24 mouse cellular contexts compared by ENCODE assay signal in genomic region chr11:7552154-7552553, GRCm38 (mm10).
A peak's percentile ranks its signal among the peaks of the same experiment; 100 is the strongest.
DNase-seq lines count a peak whose midpoint lies in the region; ATAC-seq and TF ChIP-seq lines count a peak whose summit lies in the region.
"Had no signal": no experiment of that assay in that cellular context is flagged by ENCODE, and none has a peak within 500 bp of the region (broad histone marks: within the 10 kb centered on the region; RNA-seq: fewer than 3 reads in every experiment).

No protein-coding gene starts in this region.

- TF ChIP-seq CTCF in heart, postnatal 0 days (IDR thresholded peaks at IDR 0.05; ENCODE audit: low read depth): no peak
- no peak for TF ChIP-seq CTCF in stomach, postnatal 0 days (IDR thresholded peaks at IDR 0.05; ENCODE audit: low read depth)

- no peaks in the 10 kb centered on the region for H3K36me3 ChIP-seq in heart, embryonic 10.5 days
- no peaks in the 10 kb centered on the region for H3K36me3 ChIP-seq in heart, postnatal 0 days (replicated peaks; ENCODE audit: control insufficient read depth, insufficient read depth, low read length)
- no peaks in the 10 kb centered on the region for H3K36me3 ChIP-seq in heart, embryonic 12.5 days
- H3K36me3 ChIP-seq in stomach, postnatal 0 days (ENCODE audit: control insufficient read depth, insufficient read depth, low read length): no peaks in the 10 kb centered on the region
- H3K36me3 ChIP-seq: heart, embryonic 15.5 days had no signal

- peak; percentile 90 for DNase-seq in heart, adult 11 months
- no peak for DNase-seq in heart, embryonic 10.5 days (ENCODE audit: low spot score)
- DNase-seq in heart, postnatal 0 days (ENCODE audit: low spot score): no peak
- peak; percentile 10 for DNase-seq in kidney, postnatal 14 days
- DNase-seq in kidney, postnatal 10 days: no peak
- no peak for DNase-seq in stomach, postnatal 0 days (ENCODE audit: low spot score)
- no peak for DNase-seq in cerebellum, postnatal 4 days (ENCODE audit: low spot score in 2 of 2)
- DNase-seq: adrenal gland, adult 8-10 months; adrenal gland, postnatal 25 days; cerebellum, adult 11-12 months; cerebellum, adult 8-10 months; cerebellum, postnatal 36 days; forebrain, postnatal 0 days; gastrocnemius, adult 2 months; gastrocnemius, postnatal 14 days; heart, postnatal 4 days had no signal

- no peak for TF ChIP-seq EP300 in heart, postnatal 0 days (IDR thresholded peaks at IDR 0.05; ENCODE audit: low read depth)
- TF ChIP-seq EP300 in stomach, postnatal 0 days (optimal IDR thresholded peaks at IDR 0.05): no peak

- no peak overlapping the region for H3K4me2 ChIP-seq in heart, postnatal 0 days (ENCODE audit: low read depth, low read length)
- no peak overlapping the region for H3K4me2 ChIP-seq in heart, embryonic 12.5 days
- H3K4me2 ChIP-seq in stomach, postnatal 0 days (replicated peaks; ENCODE audit: low read depth): no peak overlapping the region
- H3K4me2 ChIP-seq: heart, embryonic 11.5 days; heart, embryonic 15.5 days; hindbrain, embryonic 14.5 days had no signal

- H3K9ac ChIP-seq in heart, postnatal 0 days (replicated peaks; ENCODE audit: low read depth, low read length): no peak overlapping the region
- no peak overlapping the region for H3K9ac ChIP-seq in heart, embryonic 12.5 days
- no peak overlapping the region for H3K9ac ChIP-seq in stomach, postnatal 0 days (ENCODE audit: low read length)
- H3K9ac ChIP-seq: forebrain, postnatal 0 days; heart, embryonic 15.5 days; hindbrain, embryonic 14.5 days had no signal

- no peaks in the 10 kb centered on the region for H3K9me3 ChIP-seq in heart, embryonic 10.5 days
- H3K9me3 ChIP-seq in heart, postnatal 0 days (replicated peaks; ENCODE audit: control insufficient read depth, low read length): no peaks in the 10 kb centered on the region
- H3K9me3 ChIP-seq in heart, embryonic 12.5 days (replicated peaks): no peaks in the 10 kb centered on the region
- H3K9me3 ChIP-seq in stomach, postnatal 0 days (ENCODE audit: control insufficient read depth, low read length): no peaks in the 10 kb centered on the region
- H3K9me3 ChIP-seq: heart, embryonic 15.5 days had no signal

- 0 out of 2 replicates have a peak, but pooled peaks have one; percentile 24 for ATAC-seq in heart, postnatal 0 days (ENCODE audit: insufficient read depth, low read depth)
- no peak for ATAC-seq in heart, embryonic 12.5 days (ENCODE audit: insufficient number of reproducible peaks, low FRiP score)
- ATAC-seq in stomach, postnatal 0 days (ENCODE audit: low FRiP score, low TSS enrichment): peak; percentile 66; the same call in 1 of the 2 replicates
- ATAC-seq: activated CD4-positive, CD25-positive, alpha-beta regulatory T cell, adult 4 months; forebrain, embryonic 14.5 days; forebrain, postnatal 0 days; hindbrain, postnatal 0 days; inflammation-experienced regulatory T-cells, adult 6 months had no signal

- H3K4me3 ChIP-seq in heart, embryonic 10.5 days: no peak overlapping the region
- no peak overlapping the region for H3K4me3 ChIP-seq in heart, postnatal 0 days (ENCODE audit: low read depth, low read length)
- no peak overlapping the region for H3K4me3 ChIP-seq in heart, embryonic 12.5 days
- no peak overlapping the region for H3K4me3 ChIP-seq in stomach, postnatal 0 days (ENCODE audit: low read depth, low read length)
- H3K4me3 ChIP-seq: gastrocnemius, adult 2 months; heart, embryonic 15.5 days had no signal

- WGBS in heart, embryonic 10.5 days: 72% methylated on average over 3 of the region's 3 CpGs
- 60% methylated on average over 3 of the region's 3 CpGs for WGBS in heart, postnatal 0 days
- WGBS in heart, embryonic 12.5 days: 66% methylated on average over 3 of the region's 3 CpGs
- 68% methylated on average over 3 of the region's 3 CpGs for WGBS in stomach, postnatal 0 days

- no peak overlapping the region for H3K27ac ChIP-seq in heart, embryonic 10.5 days
- no peak overlapping the region for H3K27ac ChIP-seq in heart, postnatal 0 days (ENCODE audit: low read depth)
- no peak overlapping the region for H3K27ac ChIP-seq in heart, embryonic 12.5 days (ENCODE audit: poor library complexity, severe bottlenecking)
- H3K27ac ChIP-seq in stomach, postnatal 0 days (replicated peaks): no peak overlapping the region
- H3K27ac ChIP-seq: gastrocnemius, adult 2 months; heart, embryonic 15.5 days; hindbrain, embryonic 14.5 days; hindbrain, postnatal 0 days had no signal

- H3K27me3 ChIP-seq in heart, embryonic 10.5 days (ENCODE audit: insufficient read depth, poor library complexity, severe bottlenecking): no peaks in the 10 kb centered on the region
- no peaks in the 10 kb centered on the region for H3K27me3 ChIP-seq in heart, postnatal 0 days (ENCODE audit: control insufficient read depth, insufficient read depth, low read length)
- no peaks in the 10 kb centered on the region for H3K27me3 ChIP-seq in heart, embryonic 12.5 days (replicated peaks)
- H3K27me3 ChIP-seq in stomach, postnatal 0 days (ENCODE audit: control insufficient read depth, insufficient read depth, low read length): no peaks in the 10 kb centered on the region
- H3K27me3 ChIP-seq: heart, embryonic 15.5 days had no signal

- H3K4me1 ChIP-seq in heart, embryonic 10.5 days: no peaks in the 10 kb centered on the region
- no peaks in the 10 kb centered on the region for H3K4me1 ChIP-seq in heart, postnatal 0 days (ENCODE audit: control insufficient read depth, insufficient read depth)
- no peaks in the 10 kb centered on the region for H3K4me1 ChIP-seq in heart, embryonic 12.5 days (replicated peaks)
- no peaks in the 10 kb centered on the region for H3K4me1 ChIP-seq in stomach, postnatal 0 days (replicated peaks; ENCODE audit: control insufficient read depth, insufficient read depth)
- H3K4me1 ChIP-seq: heart, embryonic 15.5 days had no signal

Comparison
In these comparisons a context has a peak if more than half of its experiments do, and no peak if none do; other contexts are left out.
1. DNase-seq: peak in heart, adult 11 months (single experiment) and kidney, postnatal 14 days (single experiment); none in heart, embryonic 10.5 days (single experiment), heart, postnatal 0 days (single experiment), kidney, postnatal 10 days (single experiment), stomach, postnatal 0 days (single experiment) and cerebellum, postnatal 4 days (0 of 2).